Mouse (Mus musculus) liver, embryonic 14.5 days (tissue): ENCODE measurements at regions not wholly inside any gene's neighbourhood (a gene's known extent, or its start where the extent isn't known, plus 50 kb on each side); places are given as distances from the start of the nearest gene placed in this dataset.

ENCODE experiments used
- ATAC-seq: fragments of 200-750 bp; cut with Nextera tagmentation; 2 replicates; pipeline ENCODE4 v1.8.0; 2017; ENCODE audit warnings: moderate number of reproducible peaks, mild to moderate bottlenecking, moderate library complexity; ENCODE audit not compliant: insufficient read depth
- DNase-seq, 3 experiments: peaks; one replicate each; pipeline ENCODE4 v3.0.0-alpha.2; 2012 to 2013; ENCODE audit warnings: low read depth in 3 of 3, low spot score in 3 of 3
- H3K27ac ChIP-seq: fragments of 300-500 bp; sonication (generic); 2 replicates; pipeline ENCODE4 v1.5.1; 2014; ENCODE audit warnings: moderate library complexity, mild to moderate bottlenecking, control low read depth, inconsistent platforms
- H3K27me3 ChIP-seq: fragments of 300-500 bp; sonication (generic); 2 replicates; pipeline ENCODE4 v1.6.1; 2014; ENCODE audit warnings: mild to moderate bottlenecking, low read length, moderate library complexity; ENCODE audit not compliant: control insufficient read depth, insufficient read depth
- H3K36me3 ChIP-seq: fragments of 300-500 bp; sonication (generic); replicated peaks from 2 replicates; pipeline ENCODE4 v1.6.1; 2014; ENCODE audit warnings: low read depth; ENCODE audit not compliant: control insufficient read depth, insufficient read depth
- H3K4me1 ChIP-seq, 2 experiments: fragments of 200-500 bp in 1 of 2; fragments of 300-500 bp in 1 of 2; sonication (generic) in 1 of 2; replicated peaks; 2 replicates each; pipeline ENCODE4 v1.6.1; 2012 to 2014; ENCODE audit warnings: antibody characterized with exemption in 1 of 2, inconsistent platforms in 1 of 2, low read length in 1 of 2; ENCODE audit not compliant: control insufficient read depth in 2 of 2, insufficient read depth in 2 of 2
- H3K4me2 ChIP-seq: fragments of 300-500 bp; sonication (generic); 2 replicates; pipeline ENCODE4 v1.6.1; 2014; ENCODE audit warnings: low read depth, mild to moderate bottlenecking, control low read depth, moderate library complexity
- H3K4me3 ChIP-seq, 2 experiments: fragments of 200-500 bp in 1 of 2; fragments of 300-500 bp in 1 of 2; sonication (generic) in 1 of 2; 2 replicates each; pipeline ENCODE4 v1.5.1; 2012 to 2014; ENCODE audit warnings: low read depth in 2 of 2, low read length in 2 of 2, mild to moderate bottlenecking in 2 of 2, control low read depth in 1 of 2, inconsistent platforms in 1 of 2, moderate library complexity in 1 of 2; ENCODE audit not compliant: insufficient read depth in 1 of 2
- H3K9ac ChIP-seq: fragments of 300-500 bp; sonication (generic); replicated peaks from 2 replicates; pipeline ENCODE4 v1.6.1; 2014; ENCODE audit warnings: mild to moderate bottlenecking, control low read depth, moderate library complexity
- H3K9me3 ChIP-seq: fragments of 300-500 bp; sonication (generic); 2 replicates; pipeline ENCODE4 v1.6.1; 2016; ENCODE audit warnings: low read length, mixed read lengths; ENCODE audit not compliant: control insufficient read depth
- CTCF ChIP-seq: IDR thresholded peaks from 2 replicates; pipeline ENCODE4 v1.5.1; 2016; ENCODE audit warnings: antibody characterized with exemption, low read depth, control low read depth
- EP300 ChIP-seq: IDR thresholded peaks from 2 replicates; pipeline ENCODE4 v1.6.1; 2016; ENCODE audit warnings: antibody characterized with exemption, low read depth
- WGBS: fragments of 180-500 bp; shearing (Covaris S2); extraction: QIAGEN DNeasy Blood & Tissue Kit; methylation state at CpG from one replicate; pipeline ENCODE4 v1.1.7; 2014; ENCODE audit not compliant: insufficient replicate concordance; 5-methylcytosine and 5-hydroxymethylcytosine counted together

DNA sequence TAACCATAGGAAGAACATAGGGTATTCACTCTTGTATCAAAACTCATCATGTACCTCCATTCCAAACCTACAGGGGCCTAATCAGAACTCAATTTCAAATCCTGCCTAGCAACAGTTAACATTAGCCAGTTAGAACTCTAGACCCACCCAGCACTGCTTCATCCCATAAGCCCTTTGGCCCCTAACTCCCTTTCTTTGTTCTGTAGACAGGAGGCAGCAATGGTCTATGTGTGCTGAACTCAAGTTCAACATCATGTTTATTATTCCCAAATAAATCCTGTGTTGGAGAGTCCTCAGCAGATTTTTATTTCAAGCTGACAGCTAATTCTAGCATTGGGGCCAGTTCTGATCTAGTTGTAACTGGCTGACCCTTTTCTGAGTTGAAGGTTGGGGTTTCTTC is 112.2 kb downstream of the Ipo8 start:
- Histone ChIP-seq H3K9ac (no peak overlapping the region), H3K27me3 (no peaks in the 10 kb centered on the region), H3K4me2 (no peak overlapping the region), H3K27ac (no peak overlapping the region), H3K36me3 (no peaks in the 10 kb centered on the region), H3K9me3 (no peaks in the 10 kb centered on the region), H3K4me3 (no peak overlapping the region), H3K4me1 (no peaks in the 10 kb centered on the region)
- DNase-seq (no peak), ATAC-seq (no peak)
- TF ChIP-seq EP300 (no peak), CTCF (no peak)

DNA sequence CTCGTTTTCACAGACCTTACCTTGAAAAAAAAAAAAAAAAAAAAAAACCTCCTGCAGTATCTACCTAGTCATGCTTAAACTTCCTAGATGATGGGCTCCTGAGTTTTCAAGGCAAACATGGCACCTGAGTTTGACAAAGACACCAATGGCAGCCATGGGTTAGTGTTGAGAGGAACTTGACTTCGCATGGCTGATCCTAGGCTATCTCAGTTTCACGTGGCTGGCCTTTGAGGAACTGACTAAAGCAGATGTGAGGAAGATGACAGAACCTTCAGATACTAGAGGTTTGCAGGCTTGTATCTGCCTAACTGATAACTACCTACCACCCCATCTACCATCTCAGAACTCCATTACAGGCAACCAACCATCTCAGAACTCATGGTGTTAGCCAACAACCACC is 120.9 kb downstream of the Ipo8 start:
- 42% methylated on average over 3 of the region's 3 CpGs for WGBS
- no peak for ATAC-seq
- Histone ChIP-seq H3K4me2 (no peak overlapping the region), H3K36me3 (no peaks in the 10 kb centered on the region), H3K9ac (no peak overlapping the region), H3K27ac (no peak overlapping the region), H3K4me3 (no peak overlapping the region), H3K4me1 (no peaks in the 10 kb centered on the region; a peak in 2 of 4 replicates), H3K9me3 (no peaks in the 10 kb centered on the region), H3K27me3 (no peaks in the 10 kb centered on the region)
- no peak for DNase-seq
- TF ChIP-seq CTCF, result no peak
- TF ChIP-seq EP300, result no peak

DNA sequence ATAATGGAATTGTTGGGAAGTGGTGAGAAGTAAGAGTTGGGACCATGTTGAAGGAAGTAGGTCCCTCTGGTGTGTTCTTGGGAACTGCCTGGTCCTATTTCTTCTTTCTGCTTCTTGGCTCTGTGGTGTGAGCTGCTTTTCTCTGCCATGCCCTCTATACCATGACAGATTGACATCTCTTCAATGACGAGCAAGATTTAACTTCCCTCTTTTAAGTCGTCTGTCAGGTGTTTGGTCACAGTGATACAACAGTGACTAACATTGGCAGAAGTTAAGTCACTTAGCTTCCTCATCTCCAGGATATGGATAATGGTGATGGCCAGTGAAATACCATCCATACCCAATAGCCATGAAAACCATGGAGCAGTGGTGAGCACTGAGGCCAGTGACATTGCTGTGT is 122.9 kb downstream of the Ipo8 start:
- Histone ChIP-seq H3K27me3 (no peaks in the 10 kb centered on the region), H3K27ac (no peak overlapping the region), H3K9ac (no peak overlapping the region), H3K36me3 (no peaks in the 10 kb centered on the region), H3K4me3 (no peak overlapping the region), H3K4me1 (no peaks in the 10 kb centered on the region; a peak in 2 of 4 replicates), H3K4me2 (no peak overlapping the region), H3K9me3 (no peaks in the 10 kb centered on the region)
- ATAC-seq, result no peak
- WGBS, result 9% methylated on average over 2 of the region's 2 CpGs
- TF ChIP-seq CTCF (no peak), EP300 (no peak)
- no peak for DNase-seq

DNA sequence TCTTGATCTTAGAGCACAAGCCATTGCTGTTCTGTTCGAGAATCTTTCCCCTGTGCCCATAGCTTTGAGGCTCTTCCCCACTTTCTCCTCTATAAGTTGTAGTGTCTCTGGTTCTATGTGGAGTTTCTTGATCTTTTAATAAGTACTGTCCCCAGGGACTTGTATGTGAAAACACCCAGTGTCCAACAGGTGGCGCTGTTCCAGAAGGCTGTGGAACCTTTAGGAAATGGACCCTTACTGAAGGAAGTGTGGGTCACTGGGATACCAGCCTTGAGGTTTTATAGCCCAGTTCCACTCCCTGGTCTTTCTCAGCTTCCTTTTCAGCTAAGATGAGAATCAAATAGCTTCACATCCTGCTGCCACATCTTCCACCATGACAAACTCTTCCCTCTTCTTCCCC is 125.6 kb downstream of the Ipo8 start:
- H3K4me2 ChIP-seq, result no peak overlapping the region
- H3K4me1 ChIP-seq, result no peaks in the 10 kb centered on the region

DNA sequence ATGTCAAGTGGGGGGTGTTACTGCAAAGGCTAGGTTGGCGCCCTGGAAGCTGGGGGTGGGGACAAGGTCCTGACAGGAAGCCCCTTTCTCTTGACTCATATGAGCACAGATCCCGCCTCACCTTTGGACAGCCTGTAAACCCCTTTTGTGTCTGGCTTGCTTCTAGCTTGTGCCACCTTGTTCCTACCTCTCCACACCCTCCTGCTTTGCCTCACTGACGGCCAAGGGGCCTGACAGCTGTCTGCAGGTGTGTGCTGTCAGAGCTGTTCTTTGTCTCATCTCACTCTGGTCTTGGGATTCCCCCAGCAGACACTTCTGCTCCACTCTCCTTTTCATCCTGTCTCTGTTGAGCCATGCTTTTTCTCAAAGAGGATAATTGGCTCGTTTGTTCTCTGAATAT is 137.9 kb downstream of the Ipo8 start:
- no peaks in the 10 kb centered on the region for H3K27me3 ChIP-seq
- H3K9me3 ChIP-seq, result no peaks in the 10 kb centered on the region
- whole genome bisulfite sequencing, result 26% methylated on average over 4 of the region's 4 CpGs
- H3K9ac ChIP-seq, result no peak overlapping the region
- H3K36me3 ChIP-seq, result no peaks in the 10 kb centered on the region
- H3K4me2 ChIP-seq, result no peak overlapping the region
- no peak for DNase-seq
- TF ChIP-seq EP300, result no peak
- no peak for TF ChIP-seq CTCF
- H3K27ac ChIP-seq, result no peak overlapping the region
- H3K4me1 ChIP-seq, result no peaks in the 10 kb centered on the region
- no peak for ATAC-seq
- H3K4me3 ChIP-seq, result no peak overlapping the region

More for the DNA sequence above, 125.6 kb downstream of the Ipo8 start:
- DNase-seq, result peak; percentile 16 to 32 (median 26)
- Histone ChIP-seq H3K9me3 (no peaks in the 10 kb centered on the region), H3K9ac (no peak overlapping the region), H3K27ac (no peak overlapping the region), H3K27me3 (no peaks in the 10 kb centered on the region), H3K4me3 (no peak overlapping the region), H3K36me3 (no peaks in the 10 kb centered on the region)
- 9% methylated on average over 2 of the region's 2 CpGs for WGBS
- no peak for ATAC-seq
- TF ChIP-seq EP300, result no peak
- TF ChIP-seq CTCF, result peak; percentile 81
